Mouse (Mus musculus) liver, embryonic 13.5 days (tissue): ENCODE measurements around the gene Patl2. TPM values are rescaled to one million over a fixed set of nuclear protein-coding genes. Genes with fewer than 3 reads are reported as not detected.
"Not testable (repeated sequence)": the region's sequence is repeated elsewhere in the genome, so short reads cannot be mapped to it uniquely, and the experiment has no call there.

Experiments used
- ATAC-seq: fragments of 200-750 bp; cut with Nextera tagmentation; 2 replicates; pipeline ENCODE4 v1.8.0; 2017; ENCODE audit warnings: low read depth, mild to moderate bottlenecking, moderate number of reproducible peaks, moderate library complexity
- DNase-seq: peaks from one replicate; pipeline ENCODE4 v3.0.0; 2022
- H3K27ac ChIP-seq: fragments of 300-500 bp; sonication (generic); 2 replicates; pipeline ENCODE4 v1.5.1; 2015; ENCODE audit warnings: moderate library complexity, mild to moderate bottlenecking, inconsistent platforms
- H3K27me3 ChIP-seq: fragments of 300-500 bp; sonication (generic); 2 replicates; pipeline ENCODE4 v1.6.1; 2015; ENCODE audit warnings: mild to moderate bottlenecking, inconsistent platforms
- H3K36me3 ChIP-seq: fragments of 300-500 bp; sonication (generic); 2 replicates; pipeline ENCODE4 v1.6.1; 2015; ENCODE audit warnings: mild to moderate bottlenecking, inconsistent platforms
- H3K4me1 ChIP-seq: fragments of 300-500 bp; sonication (generic); replicated peaks from 2 replicates; pipeline ENCODE4 v1.6.1; 2015; ENCODE audit warnings: inconsistent platforms
- H3K4me2 ChIP-seq: fragments of 300-500 bp; sonication (generic); 2 replicates; pipeline ENCODE4 v1.6.1; 2015; ENCODE audit warnings: inconsistent platforms, mild to moderate bottlenecking, moderate library complexity
- H3K4me3 ChIP-seq: fragments of 300-500 bp; sonication (generic); replicated peaks from 2 replicates; pipeline ENCODE4 v1.5.1; 2015; ENCODE audit warnings: mild to moderate bottlenecking, inconsistent platforms
- H3K9ac ChIP-seq: fragments of 300-500 bp; sonication (generic); 2 replicates; pipeline ENCODE4 v1.6.1; 2015; ENCODE audit warnings: mild to moderate bottlenecking, inconsistent platforms
- H3K9me3 ChIP-seq: fragments of 300-500 bp; sonication (generic); replicated peaks from 2 replicates; pipeline ENCODE4 v1.6.1; 2016; ENCODE audit warnings: inconsistent platforms
- WGBS: fragments of 180-500 bp; shearing (Covaris S2); methylation state at CpG from one replicate; pipeline ENCODE4 v1.1.7; 2015; ENCODE audit not compliant: insufficient replicate concordance; 5-methylcytosine and 5-hydroxymethylcytosine counted together
- polyA plus RNA-seq: library from polyadenylated mRNA; unstranded; fragments of >200 nt; fragmentation: Nextera tagmentation; extraction: Ambion mirVana; gene quantifications from 2 replicates; pipeline ENCODE4 v1.2.1, GENCODE M21; 2015

Gene Patl2
- polyA plus RNA-seq, 1 experiment from 2014 or later: 0.06 TPM

DNA sequence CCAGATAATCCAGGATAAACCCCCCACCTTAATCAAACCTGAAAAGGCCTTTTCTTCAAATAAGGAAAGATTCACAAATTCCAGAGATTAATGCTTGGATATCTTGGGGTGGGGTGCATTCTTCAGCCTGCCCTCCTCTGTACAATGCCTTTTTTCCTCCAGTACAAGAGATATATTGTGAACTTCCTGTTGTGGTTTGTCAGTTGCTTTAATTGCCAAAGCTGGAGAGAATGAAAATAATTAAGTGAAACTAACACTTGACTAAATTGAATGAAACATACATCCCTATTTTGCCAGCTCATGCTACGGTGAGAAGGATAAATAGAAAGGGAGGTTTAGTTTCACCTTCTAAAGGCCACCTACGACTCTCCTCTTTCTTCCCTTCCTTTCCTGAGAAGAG is 32.2 kb upstream of the Patl2 start:
- H3K36me3 ChIP-seq: no peaks in the 10 kb centered on the region
- H3K9me3 ChIP-seq: no peaks in the 10 kb centered on the region; the same call in 1 of the 2 replicates
- peaks cover 47% of the 10 kb centered on the region for H3K4me1 ChIP-seq
- H3K4me3 ChIP-seq: no peak overlapping the region
- DNase-seq (no peak), ATAC-seq (no peak)
- no peaks in the 10 kb centered on the region for H3K27me3 ChIP-seq
- H3K27ac ChIP-seq: peak overlapping the region; percentile 43; the same call in 1 of the 2 replicates
- 55% methylated on average over 2 of the region's 2 CpGs for WGBS
- H3K4me2 ChIP-seq: no peak overlapping the region
- H3K9ac ChIP-seq: no peak overlapping the region

GRCm38 (mm10) chr2:122217075-122217474 is 31.1 kb upstream of the Patl2 start:
- not testable (repeated sequence) for H3K36me3 ChIP-seq, DNase-seq, H3K9ac ChIP-seq, H3K9me3 ChIP-seq, H3K4me3 ChIP-seq, H3K27me3 ChIP-seq, H3K4me2 ChIP-seq
- Histone ChIP-seq H3K27ac (peak overlapping the region; percentile 45), H3K4me1 (peaks cover 36% of the 10 kb centered on the region)
- whole genome bisulfite sequencing: 36% methylated on average over 4 of the region's 4 CpGs
- ATAC-seq: peak; percentile 89

- Histone ChIP-seq H3K9ac (no peak overlapping the region), H3K27ac (no peak overlapping the region), H3K4me2 (no peak overlapping the region), H3K27me3 (no peaks in the 10 kb centered on the region), H3K4me3 (no peak overlapping the region), H3K4me1 (no peaks in the 10 kb centered on the region; the same call in 1 of the 2 replicates), H3K9me3 (no peaks in the 10 kb centered on the region), H3K36me3 (no peaks in the 10 kb centered on the region)
- WGBS: 72% methylated on average over 3 of the region's 3 CpGs
- ATAC-seq: no peak
- no peak for DNase-seq
These were observed 24.7 kb upstream of the Patl2 start for GRCm38 (mm10) chr2:122210534-122211228.

DNA sequence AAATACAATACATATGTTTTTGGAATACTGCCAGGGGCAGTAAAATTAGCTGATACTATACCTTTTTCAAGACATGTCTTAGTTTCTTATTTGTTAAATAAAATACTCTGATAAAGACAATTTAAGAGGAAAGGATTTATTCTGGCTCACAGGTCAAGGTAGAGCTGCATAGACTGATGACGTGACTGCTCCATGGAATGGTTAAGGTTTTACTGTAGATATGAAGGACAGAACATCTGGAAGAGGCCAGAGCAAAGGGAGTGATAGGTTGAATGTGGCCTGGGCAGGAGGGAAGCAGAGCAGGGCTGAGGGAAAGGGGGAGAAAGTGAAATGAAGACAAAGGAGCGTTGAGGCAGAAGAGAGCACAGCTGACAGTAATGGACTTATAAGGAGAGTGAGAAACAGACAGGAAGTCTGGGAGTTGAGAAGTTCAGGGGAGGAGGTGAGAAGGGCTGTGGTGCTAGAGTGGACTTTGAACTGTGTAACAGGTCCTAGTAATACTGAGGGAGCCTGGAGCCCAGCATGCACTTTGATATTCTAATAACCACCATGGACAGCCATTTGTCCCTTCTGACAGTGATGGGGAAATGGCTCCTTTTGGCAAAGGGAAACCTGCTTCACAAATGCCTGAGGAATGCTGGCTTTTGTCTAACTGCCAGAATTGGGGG is 20.6 kb upstream of the Patl2 start:
- H3K27me3 ChIP-seq: no peaks in the 10 kb centered on the region
- H3K4me3 ChIP-seq: no peak overlapping the region
- no peak overlapping the region for H3K27ac ChIP-seq
- DNase-seq: no peak
- WGBS: 49% methylated on average over 2 of the region's 2 CpGs
- no peak overlapping the region for H3K9ac ChIP-seq
- H3K4me1 ChIP-seq: no peaks in the 10 kb centered on the region; the same call in 1 of the 2 replicates
- H3K9me3 ChIP-seq: no peaks in the 10 kb centered on the region
- no peak overlapping the region for H3K4me2 ChIP-seq
- ATAC-seq: no peak
- H3K36me3 ChIP-seq: no peaks in the 10 kb centered on the region

GRCm38 (mm10) chr2:122201501-122201900 is 15.5 kb upstream of the Patl2 start:
- Histone ChIP-seq H3K4me2 (no peak overlapping the region), H3K9ac (no peak overlapping the region), H3K36me3 (no peaks in the 10 kb centered on the region), H3K9me3 (no peaks in the 10 kb centered on the region), H3K4me3 (no peak overlapping the region), H3K27ac (no peak overlapping the region), H3K27me3 (no peaks in the 10 kb centered on the region), H3K4me1 (no peaks in the 10 kb centered on the region)
- ATAC-seq: no peak
- no peak for DNase-seq
- 27% methylated on average over 1 of the region's 1 CpGs for WGBS

GRCm38 (mm10) chr2:122194509-122194929 is 8.5 kb upstream of the Patl2 start:
- ATAC-seq (no peak), DNase-seq (no peak)
- 51% methylated on average over 1 of the region's 1 CpGs for WGBS
- no peak overlapping the region for H3K27ac ChIP-seq
- H3K4me1 ChIP-seq: 0 out of 2 replicates have a peak, but pooled peaks cover 7% of the 10 kb centered on the region
- H3K9me3 ChIP-seq: no peaks in the 10 kb centered on the region
- no peak overlapping the region for H3K4me3 ChIP-seq
- H3K4me2 ChIP-seq: no peak overlapping the region
- H3K27me3 ChIP-seq: no peaks in the 10 kb centered on the region
- H3K36me3 ChIP-seq: no peaks in the 10 kb centered on the region
- H3K9ac ChIP-seq: no peak overlapping the region

- ATAC-seq (no peak), DNase-seq (no peak)
- no peak overlapping the region for H3K4me3 ChIP-seq
- WGBS: 47% methylated on average over 3 of the region's 3 CpGs
- no peak overlapping the region for H3K27ac ChIP-seq
- no peak overlapping the region for H3K9ac ChIP-seq
- no peaks in the 10 kb centered on the region for H3K9me3 ChIP-seq
- no peak overlapping the region for H3K4me2 ChIP-seq
- no peaks in the 10 kb centered on the region for H3K36me3 ChIP-seq
- H3K4me1 ChIP-seq: peaks cover 11% of the 10 kb centered on the region
- H3K27me3 ChIP-seq: no peaks in the 10 kb centered on the region
These were observed 5.9 kb upstream of the Patl2 start for GRCm38 (mm10) chr2:122191849-122192248.

GRCm38 (mm10) chr2:122186751-122187150 is 762 bp upstream of the Patl2 start:
- H3K4me1 ChIP-seq: peaks cover 6% of the 10 kb centered on the region
- DNase-seq (no peak), ATAC-seq (no peak)
- H3K4me3 ChIP-seq: no peak overlapping the region
- no peaks in the 10 kb centered on the region for H3K27me3 ChIP-seq
- H3K36me3 ChIP-seq: no peaks in the 10 kb centered on the region
- H3K27ac ChIP-seq: no peak overlapping the region
- 83% methylated on average over 3 of the region's 3 CpGs for WGBS
- no peak overlapping the region for H3K9ac ChIP-seq
- no peaks in the 10 kb centered on the region for H3K9me3 ChIP-seq
- no peak overlapping the region for H3K4me2 ChIP-seq

- DNase-seq: no peak
- Histone ChIP-seq H3K4me2 (no peak overlapping the region), H3K4me3 (no peak overlapping the region), H3K9me3 (no peaks in the 10 kb centered on the region), H3K4me1 (peaks cover 4% of the 10 kb centered on the region), H3K27ac (no peak overlapping the region), H3K9ac (no peak overlapping the region), H3K36me3 (no peaks in the 10 kb centered on the region), H3K27me3 (no peaks in the 10 kb centered on the region)
- WGBS: 68% methylated on average over 4 of the region's 4 CpGs
- no peak for ATAC-seq
These were observed 903 bp downstream of the Patl2 start for GRCm38 (mm10) chr2:122185086-122185485.

- no peak for DNase-seq
- H3K9me3 ChIP-seq: no peaks in the 10 kb centered on the region
- ATAC-seq: no peak
- H3K36me3 ChIP-seq: no peaks in the 10 kb centered on the region
- H3K4me1 ChIP-seq: no peaks in the 10 kb centered on the region
- no peaks in the 10 kb centered on the region for H3K27me3 ChIP-seq
- H3K4me3 ChIP-seq: no peak overlapping the region
- H3K4me2 ChIP-seq: no peak overlapping the region
- H3K27ac ChIP-seq: no peak overlapping the region
- WGBS: 55% methylated on average over 8 of the region's 8 CpGs
- no peak overlapping the region for H3K9ac ChIP-seq
These were observed 5.8 kb downstream of the Patl2 start for GRCm38 (mm10) chr2:122180051-122180822.

GRCm38 (mm10) chr2:122172188-122172587 is 13.8 kb downstream of the Patl2 start:
- Histone ChIP-seq H3K36me3 (no peaks in the 10 kb centered on the region), H3K4me1 (no peaks in the 10 kb centered on the region), H3K4me2 (no peak overlapping the region), H3K27me3 (no peaks in the 10 kb centered on the region), H3K4me3 (no peak overlapping the region), H3K9ac (no peak overlapping the region), H3K9me3 (no peaks in the 10 kb centered on the region), H3K27ac (no peak overlapping the region)
- 79% methylated on average over 2 of the region's 2 CpGs for whole genome bisulfite sequencing
- DNase-seq (no peak), ATAC-seq (no peak)
